Mouse (Mus musculus) heart, postnatal 0 days (tissue): Measurements from ENCODE around the gene Orc4. TPM values are rescaled to one million over a fixed set of nuclear protein-coding genes. Genes with fewer than 3 reads are reported as not detected.

Experiments used
- ATAC-seq: fragments of 200-750 bp; cut with Nextera tagmentation; 2 replicates; pipeline ENCODE4 v1.8.0; 2017; ENCODE audit warnings: low read depth, moderate number of reproducible peaks, moderate library complexity; ENCODE audit not compliant: insufficient read depth
- DNase-seq: peaks from one replicate; pipeline ENCODE4 v3.0.0-alpha.2; 2016; ENCODE audit warnings: low spot score
- H3K27ac ChIP-seq: fragments of 300-500 bp; sonication (generic); 2 replicates; pipeline ENCODE4 v1.5.1; 2014; ENCODE audit warnings: low read depth, mild to moderate bottlenecking
- H3K27me3 ChIP-seq: fragments of 300-500 bp; sonication (generic); 2 replicates; pipeline ENCODE4 v1.6.1; 2014; ENCODE audit warnings: low read length, mixed read lengths; ENCODE audit not compliant: control insufficient read depth, insufficient read depth
- H3K36me3 ChIP-seq: fragments of 300-500 bp; sonication (generic); replicated peaks from 2 replicates; pipeline ENCODE4 v1.6.1; 2014; ENCODE audit warnings: low read length, mixed read lengths; ENCODE audit not compliant: control insufficient read depth, insufficient read depth
- H3K4me1 ChIP-seq: fragments of 300-500 bp; sonication (generic); 2 replicates; pipeline ENCODE4 v1.6.1; 2014; ENCODE audit warnings: antibody characterized with exemption; ENCODE audit not compliant: control insufficient read depth, insufficient read depth
- H3K4me2 ChIP-seq: fragments of 300-500 bp; sonication (generic); 2 replicates; pipeline ENCODE4 v1.6.1; 2014; ENCODE audit warnings: low read depth, mild to moderate bottlenecking, low read length, moderate library complexity
- H3K4me3 ChIP-seq: fragments of 300-500 bp; sonication (generic); 2 replicates; pipeline ENCODE4 v1.5.1; 2014; ENCODE audit warnings: low read depth, low read length
- H3K9ac ChIP-seq: fragments of 300-500 bp; sonication (generic); replicated peaks from 2 replicates; pipeline ENCODE4 v1.6.1; 2014; ENCODE audit warnings: low read depth, low read length, mixed read lengths
- H3K9me3 ChIP-seq: fragments of 300-500 bp; sonication (generic); replicated peaks from 2 replicates; pipeline ENCODE4 v1.6.1; 2016; ENCODE audit warnings: low read length; ENCODE audit not compliant: control insufficient read depth
- CTCF ChIP-seq: IDR thresholded peaks from 2 replicates; pipeline ENCODE4 v1.5.1; 2016; ENCODE audit warnings: antibody characterized with exemption, control low read depth, low read depth
- EP300 ChIP-seq: IDR thresholded peaks from 2 replicates; pipeline ENCODE4 v1.6.1; 2016; ENCODE audit warnings: antibody characterized with exemption, low read depth
- WGBS: fragments of 180-500 bp; shearing (Covaris S2); extraction: QIAGEN DNeasy Blood & Tissue Kit; methylation state at CpG from one replicate; pipeline ENCODE4 v1.1.7; 2014; 5-methylcytosine and 5-hydroxymethylcytosine counted together
- polyA plus RNA-seq: library from polyadenylated mRNA; unstranded; fragments of >200 nt; fragmentation: Nextera tagmentation; extraction: Ambion mirVana; gene quantifications from 2 replicates; pipeline ENCODE4 v1.2.1, GENCODE M21; 2015
- total RNA-seq: library from RNA; depleted of rRNA; stranded (reverse); fragments of >200 nt; gene quantifications from 2 replicates; pipeline ENCODE4 v1.2.3, GENCODE M21; 2014; ENCODE audit warnings: low replicate concordance; rRNA removed

Gene Orc4
- total RNA-seq (19.8 and 51.9 TPM in 2 replicates), polyA plus RNA-seq (64.3 and 68.9 TPM in 2 replicates)

- TF ChIP-seq EP300 (no peak), CTCF (no peak)
- WGBS, result 0% methylated on average over 2 of the region's 2 CpGs
- DNase-seq (no peak), ATAC-seq (no peak)
- H3K4me3 ChIP-seq, result peak within 1 kb of the TSS; percentile 96
- peaks cover 6% of the 10 kb centered on the region; the same call in 1 of the 2 replicates for H3K4me1 ChIP-seq
- no peaks in the 10 kb centered on the region for H3K36me3 ChIP-seq
- H3K27me3 ChIP-seq, result no peaks in the 10 kb centered on the region
- H3K9me3 ChIP-seq, result no peaks in the 10 kb centered on the region
- peak within 1 kb of the TSS; percentile 87 for H3K9ac ChIP-seq
- H3K27ac ChIP-seq, result peak within 1 kb of the TSS; percentile 96
- peak within 1 kb of the TSS; percentile 75 for H3K4me2 ChIP-seq
These were observed at the start of gene Orc4 for GRCm38 (mm10) chr2:48950252-48950315. Orc4 (minus strand) TSS chr2:48950277.

DNA sequence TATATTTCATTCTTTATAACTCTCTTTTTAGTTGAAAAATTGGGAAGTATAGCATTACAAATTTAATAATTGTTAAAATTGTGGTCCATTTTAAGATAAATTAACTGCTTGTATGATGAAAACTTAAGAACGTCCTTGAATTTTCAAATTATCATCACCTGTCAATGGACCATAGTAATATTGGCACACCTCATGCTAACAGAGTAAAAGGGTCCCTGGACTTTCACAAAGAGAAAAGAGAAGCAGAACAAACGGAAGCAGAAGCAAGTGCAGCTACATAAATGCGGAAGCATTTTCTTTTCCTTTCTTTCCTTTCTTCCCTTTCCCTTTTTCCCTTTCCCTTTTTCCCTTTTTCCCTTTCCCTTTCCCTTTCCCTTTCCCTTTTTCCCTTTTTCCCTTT is 40.2 kb upstream of the Orc4 start:
- Histone ChIP-seq H3K4me2 (no peak overlapping the region), H3K27me3 (no peaks in the 10 kb centered on the region), H3K36me3 (no peaks in the 10 kb centered on the region), H3K27ac (no peak overlapping the region), H3K4me1 (no peaks in the 10 kb centered on the region), H3K9ac (no peak overlapping the region), H3K4me3 (no peak overlapping the region), H3K9me3 (no peaks in the 10 kb centered on the region)
- WGBS, result 87% methylated on average over 3 of the region's 3 CpGs
- no peak for ATAC-seq
- DNase-seq, result no peak
- no peak for TF ChIP-seq EP300
- TF ChIP-seq CTCF, result no peak

- ATAC-seq (no peak), DNase-seq (no peak)
- no peak overlapping the region for H3K9ac ChIP-seq
- WGBS, result 33% methylated on average over 3 of the region's 3 CpGs
- 0 out of 2 replicates have a peak overlapping the region, but pooled peaks have one; percentile 9 for H3K4me2 ChIP-seq
- peak overlapping the region; percentile 34; the same call in 1 of the 2 replicates for H3K27ac ChIP-seq
- H3K36me3 ChIP-seq, result 0 out of 2 replicates have a peak, but pooled peaks cover 4% of the 10 kb centered on the region
- TF ChIP-seq CTCF (no peak), EP300 (no peak)
- no peaks in the 10 kb centered on the region for H3K27me3 ChIP-seq
- peaks cover 4% of the 10 kb centered on the region; the same call in 1 of the 2 replicates for H3K4me1 ChIP-seq
- H3K9me3 ChIP-seq, result no peaks in the 10 kb centered on the region
- H3K4me3 ChIP-seq, result no peak overlapping the region
These were observed 28.8 kb upstream of the Orc4 start for GRCm38 (mm10) chr2:48978920-48979319.

- Histone ChIP-seq H3K4me2 (no peak overlapping the region), H3K27ac (no peak overlapping the region), H3K4me1 (no peaks in the 10 kb centered on the region), H3K4me3 (no peak overlapping the region), H3K36me3 (no peaks in the 10 kb centered on the region), H3K9ac (no peak overlapping the region), H3K27me3 (no peaks in the 10 kb centered on the region), H3K9me3 (no peaks in the 10 kb centered on the region)
- no peak for ATAC-seq
- 67% methylated on average over 3 of the region's 3 CpGs for WGBS
- TF ChIP-seq EP300, result no peak
- TF ChIP-seq CTCF, result no peak
- DNase-seq, result no peak
These were observed 6.5 kb upstream of the Orc4 start for GRCm38 (mm10) chr2:48956591-48956990.

DNA sequence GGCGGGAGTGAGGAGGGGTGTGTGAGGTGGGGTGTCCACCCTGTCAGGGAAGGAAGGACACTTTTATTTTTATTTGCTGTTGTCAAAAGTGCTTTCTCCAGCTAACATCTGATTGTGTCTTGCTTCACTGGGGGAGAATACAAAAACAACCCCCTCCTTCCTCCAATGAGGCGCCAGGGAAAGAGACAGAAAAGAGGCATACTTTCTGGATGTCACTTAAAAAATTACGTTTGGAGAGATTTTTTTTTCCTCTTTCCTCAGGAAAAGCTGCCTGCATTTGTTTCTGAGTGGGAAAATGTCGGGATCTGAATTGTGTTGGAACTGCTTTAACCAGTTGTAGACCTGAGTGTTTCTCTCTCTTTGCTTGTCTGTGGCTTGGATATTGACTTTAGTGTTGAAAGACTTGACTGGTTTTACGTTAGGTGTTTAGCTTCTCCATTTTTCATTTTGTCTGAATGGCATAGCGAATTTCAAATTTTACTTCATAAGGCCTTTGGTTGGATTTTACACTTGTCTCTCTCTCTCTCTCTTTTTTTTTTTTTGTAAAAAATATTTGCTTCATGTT is 321 bp upstream of the Orc4 start:
- peaks cover 6% of the 10 kb centered on the region; the same call in 1 of the 2 replicates for H3K4me1 ChIP-seq
- peak overlapping the region; percentile 96 for H3K4me3 ChIP-seq
- peak overlapping the region; percentile 96 for H3K27ac ChIP-seq
- WGBS, result 5% methylated on average over 6 of the region's 6 CpGs
- H3K9me3 ChIP-seq, result no peaks in the 10 kb centered on the region
- ATAC-seq (no peak), DNase-seq (peak; percentile 22)
- H3K36me3 ChIP-seq, result no peaks in the 10 kb centered on the region
- TF ChIP-seq CTCF (no peak), EP300 (no peak)
- peak overlapping the region; percentile 75 for H3K4me2 ChIP-seq
- H3K9ac ChIP-seq, result peak overlapping the region; percentile 87
- no peaks in the 10 kb centered on the region for H3K27me3 ChIP-seq

DNA sequence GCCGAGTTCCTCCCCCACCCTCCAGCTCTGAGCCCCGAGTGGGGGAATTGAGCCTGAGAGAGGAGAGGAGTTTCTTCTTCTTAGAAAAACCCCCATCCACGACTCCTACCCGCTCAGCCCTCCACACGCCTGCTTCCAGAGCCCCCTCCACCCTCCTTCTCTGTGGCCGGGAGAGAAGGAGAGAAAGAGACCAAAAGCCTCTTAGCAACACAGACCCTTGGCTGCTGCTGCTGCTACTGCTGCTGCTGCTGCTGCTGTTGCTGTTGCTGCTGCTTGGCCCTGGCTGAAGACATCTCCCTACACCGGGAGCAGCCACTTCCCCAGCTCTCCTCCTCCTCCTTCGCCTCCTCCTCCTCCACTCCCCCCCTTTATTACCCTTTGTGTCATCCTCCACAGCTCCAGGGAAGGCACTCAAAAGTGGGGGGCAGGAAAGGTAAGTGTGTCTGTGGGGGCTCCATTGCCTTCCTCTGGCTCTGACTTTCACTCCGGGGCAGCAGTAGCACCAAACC is 280 bp downstream of the Orc4 start:
- WGBS, result 0% methylated on average over 9 of the region's 9 CpGs
- H3K9ac ChIP-seq, result peak overlapping the region; percentile 87
- H3K4me1 ChIP-seq, result peaks cover 6% of the 10 kb centered on the region; the same call in 1 of the 2 replicates
- no peak for TF ChIP-seq CTCF
- no peak for TF ChIP-seq EP300
- no peaks in the 10 kb centered on the region for H3K36me3 ChIP-seq
- H3K4me2 ChIP-seq, result peak overlapping the region; percentile 75
- no peaks in the 10 kb centered on the region for H3K9me3 ChIP-seq
- H3K4me3 ChIP-seq, result peak overlapping the region; percentile 96
- no peaks in the 10 kb centered on the region for H3K27me3 ChIP-seq
- DNase-seq, result peak; percentile 49
- peak; percentile 10 for ATAC-seq
- H3K27ac ChIP-seq, result peak overlapping the region; percentile 96
